Mouse (Mus musculus): Measurements from ENCODE around the gene Dctn3. TPM values are rescaled to one million over a fixed set of nuclear protein-coding genes. Genes with fewer than 3 reads are reported as not detected.
"Not testable (repeated sequence)": the region's sequence is repeated elsewhere in the genome, so short reads cannot be mapped to it uniquely, and the experiment has no call there.

Gene Dctn3
- total RNA-seq, 1 experiment from 2014 or later, result 120 TPM

DNA sequence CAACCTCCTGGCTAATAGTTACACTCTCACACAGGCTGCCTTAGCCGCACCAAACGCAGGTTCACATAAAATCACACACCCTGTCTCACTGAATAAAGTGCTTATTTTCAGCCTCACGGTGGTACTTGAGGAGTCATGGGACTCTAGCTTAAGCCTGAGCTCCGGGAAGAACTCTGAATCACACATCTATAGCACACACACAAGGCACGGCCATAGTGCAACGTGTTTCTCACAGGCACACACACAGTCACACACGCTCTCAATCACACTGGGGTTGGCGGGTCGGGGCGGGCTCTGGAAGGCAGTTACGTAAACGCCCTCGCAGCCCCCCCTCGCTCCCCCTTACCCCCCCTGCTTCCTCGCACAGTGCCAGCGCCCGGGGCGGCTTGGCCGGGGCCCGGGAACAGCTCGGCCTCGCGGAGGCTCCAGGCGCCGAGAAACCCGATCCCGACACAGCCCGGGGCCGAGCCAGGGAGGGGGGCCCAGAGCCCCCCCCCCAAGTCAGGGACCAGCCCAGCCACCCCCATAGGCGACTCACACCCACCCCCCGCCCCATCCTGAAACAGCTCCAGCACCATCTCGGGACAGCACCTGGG lies 24.5 kb downstream of the Dctn3 start:
- DNase-seq, result peak; percentile 44

- DNase-seq, result peak; percentile 88
Measured at GRCm38 (mm10) chr4:41696930-41697841, 25.8 kb downstream of the Dctn3 start, which contains the start of gene Cntfr. Cntfr (minus strand) TSS chr4:41697089.

GRCm38 (mm10) chr4:41696452-41696851 lies 26.5 kb downstream of the Dctn3 start:
- DNase-seq, result not testable (repeated sequence)

- not testable (repeated sequence) for DNase-seq
Measured at GRCm38 (mm10) chr4:41695800-41696199, 27.2 kb downstream of the Dctn3 start.

- not testable (repeated sequence) for DNase-seq
Measured at GRCm38 (mm10) chr4:41693511-41693910, 29.5 kb downstream of the Dctn3 start.

DNA sequence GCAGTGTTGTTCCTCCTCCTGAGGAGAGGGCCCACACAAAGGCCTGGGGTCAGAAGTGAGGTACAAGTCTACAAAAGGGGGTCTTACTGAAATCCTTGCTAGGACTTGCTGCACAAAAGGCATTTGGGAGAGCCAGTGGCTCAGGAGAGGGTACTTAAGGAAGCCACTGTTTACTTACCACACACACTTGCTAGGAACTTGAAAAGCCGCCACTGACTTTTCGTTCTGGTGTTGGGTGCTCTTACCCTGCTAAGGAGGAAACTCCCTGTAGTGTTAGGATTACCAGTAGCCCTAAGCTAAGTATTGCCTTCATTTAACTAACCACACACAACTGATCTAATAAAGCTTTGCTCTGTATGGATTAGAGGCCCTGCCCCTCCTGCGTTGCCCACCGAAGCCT lies 33.0 kb downstream of the Dctn3 start:
- not testable (repeated sequence) for DNase-seq

DNA sequence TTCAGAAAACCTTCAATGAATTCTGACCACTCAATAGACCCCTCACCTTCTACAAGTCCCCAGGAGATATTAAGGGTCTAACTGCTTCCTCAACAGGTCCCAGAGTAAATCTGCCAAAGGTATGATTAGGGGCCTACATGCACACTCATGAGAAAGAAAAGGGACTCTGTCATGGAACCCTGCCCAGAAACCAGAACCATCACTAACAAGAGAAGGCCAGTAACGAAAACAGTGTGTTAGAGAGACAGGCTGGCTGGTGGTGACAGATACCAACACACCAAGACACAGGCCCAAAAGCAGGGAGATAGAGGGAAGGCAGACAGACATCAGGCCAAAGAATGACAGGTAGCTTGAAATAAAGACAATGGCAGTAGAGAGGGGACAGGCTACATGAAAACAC lies 34.4 kb downstream of the Dctn3 start:
- not testable (repeated sequence) for DNase-seq

- not testable (repeated sequence) for DNase-seq
Measured at GRCm38 (mm10) chr4:41685882-41686492, 37.0 kb downstream of the Dctn3 start.

GRCm38 (mm10) chr4:41684931-41685453 lies 38.0 kb downstream of the Dctn3 start:
- not testable (repeated sequence) for DNase-seq

GRCm38 (mm10) chr4:41684131-41684930 lies 38.6 kb downstream of the Dctn3 start:
- DNase-seq, result not testable (repeated sequence)

DNA sequence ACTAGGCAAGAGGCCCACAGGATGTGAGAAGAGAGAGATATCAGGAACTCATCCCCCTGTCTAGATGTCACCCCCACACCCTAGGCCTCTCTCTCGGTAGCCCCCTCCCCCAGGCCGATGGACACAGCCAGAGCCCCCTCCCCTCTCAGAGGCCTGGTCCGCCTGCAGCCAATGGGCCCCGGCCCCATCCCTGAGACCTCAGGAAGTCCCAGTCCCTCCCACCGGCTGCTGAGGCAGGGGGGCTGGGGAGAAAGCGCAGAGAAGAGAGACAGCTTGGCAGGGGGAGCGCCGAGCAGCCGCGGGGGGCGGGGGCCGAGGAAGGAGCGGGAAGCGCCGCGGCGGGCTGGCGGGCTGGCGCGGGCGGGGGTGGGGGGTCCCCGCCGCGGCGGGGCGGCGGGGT lies 39.7 kb downstream of the Dctn3 start:
- DNase-seq, result not testable (repeated sequence)

DNA sequence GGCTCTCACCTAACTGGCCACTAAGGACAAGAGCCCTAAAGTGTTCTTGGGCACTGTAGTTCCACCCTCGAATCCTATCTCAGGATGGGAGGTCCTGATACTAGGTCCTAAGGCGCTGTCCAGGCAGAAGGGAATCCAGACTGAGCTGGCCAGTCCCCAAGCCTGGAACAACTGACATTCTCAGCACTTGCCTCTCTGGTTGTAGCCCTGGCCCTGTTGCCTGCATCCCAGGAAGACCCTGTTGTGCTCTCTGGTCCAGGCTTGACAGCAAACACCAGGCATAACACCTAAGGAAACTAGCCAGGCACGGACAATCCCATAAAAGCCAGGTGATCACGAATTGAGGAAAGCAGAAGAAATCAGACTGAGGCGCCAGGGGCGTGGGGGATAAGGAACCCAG lies 40.2 kb downstream of the Dctn3 start:
- no peak for DNase-seq

DNA sequence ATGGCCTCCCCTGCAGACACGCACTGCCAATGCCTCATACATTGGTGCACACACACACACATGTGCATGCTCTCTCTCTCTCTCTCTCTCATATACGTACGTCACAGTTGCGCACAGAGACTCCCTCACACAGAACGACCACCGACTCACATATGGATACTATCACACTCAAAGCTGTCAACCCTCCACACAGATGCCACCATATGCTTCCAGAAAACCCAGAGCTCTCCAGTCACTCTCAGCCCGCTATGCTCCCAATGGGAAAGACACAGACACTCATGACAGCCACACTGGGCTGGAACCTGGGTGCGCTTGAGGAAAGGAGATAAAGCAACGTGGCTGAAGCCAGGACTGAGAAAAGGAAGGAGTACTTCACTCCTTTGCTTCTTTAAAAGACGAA lies 41.0 kb downstream of the Dctn3 start:
- no peak for DNase-seq

GRCm38 (mm10) chr4:41681176-41681575 lies 41.8 kb downstream of the Dctn3 start:
- no peak for DNase-seq

- no peak for DNase-seq
Measured at GRCm38 (mm10) chr4:41679291-41679690, 43.7 kb downstream of the Dctn3 start.

DNA sequence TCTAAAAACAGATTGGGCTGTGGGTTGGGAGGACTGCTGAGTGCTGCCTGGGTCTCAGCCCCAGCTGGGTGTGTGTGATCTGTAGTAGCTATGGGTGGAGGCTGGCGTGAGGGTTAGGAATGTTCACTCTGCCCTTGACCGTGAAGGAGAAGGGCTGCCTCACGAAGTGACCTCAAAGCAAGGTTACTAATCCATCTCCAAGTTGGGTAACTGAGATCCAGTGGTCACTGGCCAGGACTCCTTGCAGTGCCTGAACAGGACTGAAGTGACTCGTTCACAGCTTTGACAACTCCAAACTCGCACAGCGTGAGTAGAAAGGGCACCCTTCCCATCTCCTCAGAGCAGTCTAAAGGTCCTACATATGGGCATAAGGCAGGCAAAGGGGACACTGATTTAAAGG lies 44.1 kb downstream of the Dctn3 start:
- no peak for DNase-seq

DNA sequence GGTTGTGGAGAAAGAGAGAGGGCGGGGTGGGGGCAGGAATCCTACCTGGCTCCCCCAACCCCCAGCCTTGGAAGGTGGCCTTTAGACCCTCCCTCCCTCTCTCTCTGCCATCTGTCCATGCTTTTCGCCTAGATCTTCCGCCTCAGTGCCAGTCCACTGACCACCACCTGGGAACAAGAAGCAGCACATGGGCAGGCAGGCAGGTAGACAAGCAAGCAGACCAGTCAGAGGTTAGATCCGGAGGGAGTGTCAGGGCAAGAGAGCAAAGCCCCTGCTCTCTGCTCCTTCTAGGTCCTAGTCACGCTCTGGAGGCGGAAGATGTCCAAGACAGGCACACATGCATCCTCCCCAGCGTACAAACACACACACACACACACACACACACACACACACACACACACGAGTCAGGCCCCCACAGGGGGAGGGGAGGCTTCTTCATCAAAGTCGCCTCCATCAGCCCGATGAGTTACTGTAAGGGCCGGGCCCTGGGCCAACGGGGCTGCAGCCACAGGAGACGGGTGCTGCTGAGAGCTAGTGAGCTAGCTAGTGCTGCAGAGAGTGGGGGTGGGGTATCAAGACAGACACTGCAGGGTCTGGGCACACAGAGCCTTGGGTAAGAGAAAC lies 45.9 kb downstream of the Dctn3 start:
- DNase-seq, result peak; percentile 84

GRCm38 (mm10) chr4:41676248-41677005 lies 46.5 kb downstream of the Dctn3 start:
- peak; percentile 50 for DNase-seq

DNA sequence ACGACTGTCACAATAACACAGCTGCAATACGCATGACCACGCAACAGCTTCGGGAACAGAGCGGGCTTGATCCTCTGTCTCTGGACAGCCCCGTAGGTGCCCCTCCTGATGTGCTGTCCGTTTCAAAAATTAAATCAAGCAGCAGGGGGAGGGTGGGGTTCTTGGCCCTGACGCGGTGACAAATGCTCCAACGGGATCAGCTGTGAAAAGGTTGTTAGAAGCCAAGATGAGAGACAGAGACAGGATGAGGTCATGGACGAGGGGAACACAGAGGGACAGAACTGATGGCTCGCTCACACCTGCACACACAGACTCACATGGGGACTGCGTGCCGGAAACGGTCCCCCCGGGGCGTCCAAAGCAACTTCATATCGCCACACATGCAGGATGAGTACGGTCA lies 49.8 kb downstream of the Dctn3 start:
- no peak for DNase-seq

GRCm38 (mm10) chr4:41672522-41672963 lies 50.4 kb downstream of the Dctn3 start:
- DNase-seq, result no peak
